Mouse (Mus musculus): ENCODE results near the gene Rnf152.

DNA sequence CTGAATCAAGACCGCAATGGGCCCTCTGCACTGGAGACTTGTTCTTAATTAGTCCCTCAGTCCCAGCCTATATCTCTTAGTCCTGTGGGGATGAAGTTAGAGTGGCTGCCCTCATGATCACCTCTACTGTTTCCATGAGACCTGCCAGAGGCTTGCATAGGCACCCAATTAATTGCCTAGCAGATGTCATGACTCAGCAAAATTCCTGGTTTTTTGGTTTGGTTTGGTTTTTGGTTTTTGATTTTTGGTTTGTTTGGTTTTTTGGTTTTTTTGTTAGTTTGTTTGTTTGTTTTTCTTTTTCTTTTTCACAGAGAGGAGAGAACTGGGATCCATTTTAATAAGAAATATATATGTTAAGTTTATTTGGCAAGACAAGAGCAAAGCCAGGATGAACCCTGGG, 28.7 kb downstream of the Rnf152 start:
- TF ChIP-seq CTCF (IDR thresholded peaks at IDR 0.05; ENCODE audit: low read depth, low read length) (no peak), POLR2A (IDR thresholded peaks at IDR 0.05; ENCODE audit: extremely low read depth, insufficient read depth, low read length) (no peak)
